Mouse (Mus musculus): Measurements from ENCODE around the gene Baz1a. TPM values are rescaled to one million over a fixed set of nuclear protein-coding genes. Genes with fewer than 3 reads are reported as not detected.

Gene Baz1a
- polyA plus RNA-seq, 1 experiment from 2014 or later = 17.5 TPM

- H3K36me3 ChIP-seq (ENCODE audit: insufficient read depth, low read length) = 0 out of 2 replicates have a peak, but pooled peaks cover 3% of the 10 kb centered on the region
- H3K4me1 ChIP-seq (ENCODE audit: insufficient read depth, low read depth, low read length) = peaks cover 2% of the 10 kb centered on the region; the same call in 1 of the 2 replicates
- no peak overlapping the region for H3K27ac ChIP-seq (ENCODE audit: low read length)
- H3K4me3 ChIP-seq (ENCODE audit: low read depth, low read length) = no peak overlapping the region
- H3K9ac ChIP-seq (replicated peaks; ENCODE audit: low read depth) = no peak overlapping the region
- H3K9me3 ChIP-seq (ENCODE audit: low read length) = no peaks in the 10 kb centered on the region
- no peak overlapping the region for H3K4me2 ChIP-seq (replicated peaks; ENCODE audit: low read depth, low read length)
- 82% methylated on average over 5 of the region's 5 CpGs for WGBS
- no peak for TF ChIP-seq CTCF (IDR thresholded peaks at IDR 0.05)
- TF ChIP-seq EP300 (IDR thresholded peaks at IDR 0.05) = no peak
- no peak for ATAC-seq
- no peaks in the 10 kb centered on the region for H3K27me3 ChIP-seq (replicated peaks; ENCODE audit: insufficient read depth, low read length)
- no peak for DNase-seq (ENCODE audit: low spot score)
These were observed 33.2 kb downstream of the Baz1a start for GRCm38 (mm10) chr12:54980939-54981338.

GRCm38 (mm10) chr12:54980532-54980931 is 33.6 kb downstream of the Baz1a start:
- peaks cover 2% of the 10 kb centered on the region; the same call in 1 of the 2 replicates for H3K4me1 ChIP-seq (ENCODE audit: insufficient read depth, low read depth, low read length)
- 61% methylated on average over 6 of the region's 6 CpGs for WGBS
- H3K9ac ChIP-seq (replicated peaks; ENCODE audit: low read depth) = no peak overlapping the region
- H3K9me3 ChIP-seq (ENCODE audit: low read length) = no peaks in the 10 kb centered on the region
- ATAC-seq = no peak
- no peak overlapping the region for H3K4me3 ChIP-seq (ENCODE audit: low read depth, low read length)
- no peak overlapping the region for H3K4me2 ChIP-seq (replicated peaks; ENCODE audit: low read depth, low read length)
- no peaks in the 10 kb centered on the region for H3K27me3 ChIP-seq (replicated peaks; ENCODE audit: insufficient read depth, low read length)
- TF ChIP-seq CTCF (IDR thresholded peaks at IDR 0.05) (no peak), EP300 (IDR thresholded peaks at IDR 0.05) (no peak)
- DNase-seq (ENCODE audit: low spot score) = no peak
- 0 out of 2 replicates have a peak, but pooled peaks cover 3% of the 10 kb centered on the region for H3K36me3 ChIP-seq (ENCODE audit: insufficient read depth, low read length)
- no peak overlapping the region for H3K27ac ChIP-seq (ENCODE audit: low read length)

- Histone ChIP-seq H3K4me1 (ENCODE audit: insufficient read depth, low read depth, low read length) (no peaks in the 10 kb centered on the region), H3K9ac (replicated peaks; ENCODE audit: low read depth) (no peak overlapping the region), H3K36me3 (ENCODE audit: insufficient read depth, low read length) (no peaks in the 10 kb centered on the region; the same call in 1 of the 2 replicates), H3K9me3 (ENCODE audit: low read length) (no peaks in the 10 kb centered on the region), H3K27ac (ENCODE audit: low read length) (no peak overlapping the region), H3K4me3 (ENCODE audit: low read depth, low read length) (no peak overlapping the region), H3K4me2 (replicated peaks; ENCODE audit: low read depth, low read length) (no peak overlapping the region), H3K27me3 (replicated peaks; ENCODE audit: insufficient read depth, low read length) (no peaks in the 10 kb centered on the region)
- no peak for DNase-seq (ENCODE audit: low spot score)
- 81% methylated on average over 3 of the region's 3 CpGs for WGBS
- no peak for ATAC-seq
- TF ChIP-seq EP300 (IDR thresholded peaks at IDR 0.05) = no peak
- TF ChIP-seq CTCF (IDR thresholded peaks at IDR 0.05) = no peak
These were observed 45.1 kb downstream of the Baz1a start for GRCm38 (mm10) chr12:54969033-54969432.

GRCm38 (mm10) chr12:54965532-54966160 is 48.5 kb downstream of the Baz1a start:
- Histone ChIP-seq H3K4me1 (ENCODE audit: insufficient read depth, low read depth, low read length) (no peaks in the 10 kb centered on the region), H3K9me3 (ENCODE audit: low read length) (no peaks in the 10 kb centered on the region), H3K27ac (ENCODE audit: low read length) (no peak overlapping the region), H3K9ac (replicated peaks; ENCODE audit: low read depth) (no peak overlapping the region), H3K4me3 (ENCODE audit: low read depth, low read length) (no peak overlapping the region), H3K4me2 (replicated peaks; ENCODE audit: low read depth, low read length) (no peak overlapping the region), H3K27me3 (replicated peaks; ENCODE audit: insufficient read depth, low read length) (no peaks in the 10 kb centered on the region), H3K36me3 (ENCODE audit: insufficient read depth, low read length) (no peaks in the 10 kb centered on the region; the same call in 1 of the 2 replicates)
- TF ChIP-seq EP300 (IDR thresholded peaks at IDR 0.05) (no peak), CTCF (IDR thresholded peaks at IDR 0.05) (no peak)
- WGBS = 96% methylated on average over 4 of the region's 4 CpGs
- ATAC-seq = no peak
- DNase-seq (ENCODE audit: low spot score) = no peak

- Histone ChIP-seq H3K4me1 (ENCODE audit: insufficient read depth, low read depth, low read length) (peaks cover 3% of the 10 kb centered on the region; the same call in 1 of the 2 replicates), H3K27ac (ENCODE audit: low read length) (no peak overlapping the region), H3K4me2 (replicated peaks; ENCODE audit: low read depth, low read length) (no peak overlapping the region), H3K27me3 (replicated peaks; ENCODE audit: insufficient read depth, low read length) (no peaks in the 10 kb centered on the region), H3K36me3 (ENCODE audit: insufficient read depth, low read length) (no peaks in the 10 kb centered on the region), H3K4me3 (ENCODE audit: low read depth, low read length) (no peak overlapping the region), H3K9me3 (ENCODE audit: low read length) (no peaks in the 10 kb centered on the region), H3K9ac (replicated peaks; ENCODE audit: low read depth) (no peak overlapping the region)
- 27% methylated on average over 2 of the region's 2 CpGs for WGBS
- DNase-seq (ENCODE audit: low spot score) (peak; percentile 78), ATAC-seq (peak; percentile 54; the same call in 1 of the 2 replicates)
- peak; percentile 66; the same call in 1 of the 2 replicates for TF ChIP-seq EP300 (IDR thresholded peaks at IDR 0.05)
- no peak for TF ChIP-seq CTCF (IDR thresholded peaks at IDR 0.05)
These were observed 54.6 kb downstream of the Baz1a start for GRCm38 (mm10) chr12:54959569-54959968.

- WGBS = 45% methylated on average over 2 of the region's 2 CpGs
- no peak for ATAC-seq
- no peak overlapping the region for H3K4me2 ChIP-seq (replicated peaks; ENCODE audit: low read depth, low read length)
- no peaks in the 10 kb centered on the region for H3K36me3 ChIP-seq (ENCODE audit: insufficient read depth, low read length)
- H3K4me3 ChIP-seq (ENCODE audit: low read depth, low read length) = no peak overlapping the region
- H3K9me3 ChIP-seq (ENCODE audit: low read length) = no peaks in the 10 kb centered on the region
- H3K27ac ChIP-seq (ENCODE audit: low read length) = no peak overlapping the region
- TF ChIP-seq EP300 (IDR thresholded peaks at IDR 0.05) (no peak), CTCF (IDR thresholded peaks at IDR 0.05) (no peak)
- no peak for DNase-seq (ENCODE audit: low spot score)
- no peaks in the 10 kb centered on the region for H3K27me3 ChIP-seq (replicated peaks; ENCODE audit: insufficient read depth, low read length)
- no peak overlapping the region for H3K9ac ChIP-seq (replicated peaks; ENCODE audit: low read depth)
- H3K4me1 ChIP-seq (ENCODE audit: insufficient read depth, low read depth, low read length) = peaks cover 3% of the 10 kb centered on the region; the same call in 1 of the 2 replicates
These were observed 57.2 kb downstream of the Baz1a start for GRCm38 (mm10) chr12:54956974-54957373.

All from lung, postnatal 0 days (tissue).